Mouse (Mus musculus): ENCODE data around the gene Gm10251. TPM values are rescaled to one million over a fixed set of nuclear protein-coding genes. Genes with fewer than 3 reads are reported as not detected.

Gm10251 gene
- not detected in 2 replicates for polyA plus RNA-seq (2015; fragmentation: Nextera tagmentation; extraction: Ambion mirVana)

DNA sequence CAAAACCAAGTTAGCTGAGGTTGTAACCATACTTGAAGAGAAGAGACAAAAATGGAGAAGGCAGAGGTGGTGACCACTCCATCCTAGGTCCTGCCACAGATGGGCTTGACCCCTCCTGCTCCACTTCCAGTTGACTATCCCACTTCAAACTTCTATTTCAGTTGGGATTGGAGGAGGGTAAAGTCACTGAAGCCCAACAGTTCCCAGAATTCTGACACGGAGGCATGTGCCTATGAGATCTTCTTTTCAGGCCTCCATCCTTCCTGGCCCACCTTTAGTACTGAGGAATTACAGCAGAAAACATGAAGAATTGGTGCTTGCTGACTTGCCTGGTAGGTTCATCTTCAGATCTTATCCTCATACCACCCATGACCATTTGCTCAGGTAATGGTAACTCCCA, at the start of gene Gm10251:
TSS of gene Gm10251 (minus strand) at position 101 of the 400 bp plus-strand sequence.

GRCm38 (mm10) chr14:6720151-6720550, 36.2 kb upstream of the Gm10251 start, which contains the start of gene Gm8050:
Gene Gm8050 (minus strand): TSS chr14:6720251.

GRCm38 (mm10) chr14:6622318-6622717, 61.7 kb downstream of the Gm10251 start, which contains the start of gene Gm3460:
Gene Gm3460 (minus strand): TSS chr14:6622418.

DNA sequence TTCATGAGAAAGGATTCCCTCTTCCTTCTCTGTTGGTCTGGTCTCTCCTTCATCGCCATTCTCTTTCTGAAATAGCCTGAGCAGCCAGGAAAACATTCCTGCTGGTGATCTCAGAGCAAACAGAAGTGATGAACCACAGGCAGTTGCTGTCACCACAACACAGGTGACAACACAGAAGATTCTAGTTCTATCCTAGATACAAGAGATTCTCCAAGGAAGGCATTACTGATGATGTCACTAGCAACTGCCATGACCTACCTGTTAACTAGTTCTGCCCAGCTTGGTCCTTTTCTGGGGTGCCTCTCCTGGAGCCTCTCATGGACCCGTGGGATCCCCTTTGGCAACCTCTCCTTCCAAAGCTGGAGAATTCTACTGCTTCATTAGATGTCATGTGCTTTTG, 93.5 kb downstream of the Gm10251 start, which contains the start of gene Gm3629:
TSS of gene Gm3629 (minus strand) at position 101 of the 400 bp plus-strand sequence.

Other genes with a start within 250 kb of the Gm10251 start
- gene Gm3594, start 239.6 kb downstream of the Gm10251 start, polyA plus RNA-seq (2015; fragmentation: Nextera tagmentation; extraction: Ambion mirVana) = not detected in 2 replicates
- gene Gm8356, start 146.9 kb downstream of the Gm10251 start, polyA plus RNA-seq (2015; fragmentation: Nextera tagmentation; extraction: Ambion mirVana) = not detected in 2 replicates
- gene Gm3629, start 93.6 kb downstream of the Gm10251 start, polyA plus RNA-seq (2015; fragmentation: Nextera tagmentation; extraction: Ambion mirVana) = 0.66 and 1.4 TPM in 2 replicates
- gene Gm3460, start 61.8 kb downstream of the Gm10251 start, polyA plus RNA-seq (2015; fragmentation: Nextera tagmentation; extraction: Ambion mirVana) = 0.44 TPM in 1 of 2 replicates, not detected in the other
- not detected in 2 replicates for gene Gm8050, start 36.1 kb upstream of the Gm10251 start, polyA plus RNA-seq (2015; fragmentation: Nextera tagmentation; extraction: Ambion mirVana)
- gene Gm3636, start 58.2 kb upstream of the Gm10251 start, polyA plus RNA-seq (2015; fragmentation: Nextera tagmentation; extraction: Ambion mirVana) = 10.9 and 12.7 TPM in 2 replicates
- gene Gm8362, start 90.2 kb upstream of the Gm10251 start, polyA plus RNA-seq (2015; fragmentation: Nextera tagmentation; extraction: Ambion mirVana) = not detected in 2 replicates
- gene Gm3642, start 156.1 kb upstream of the Gm10251 start, polyA plus RNA-seq (2015; fragmentation: Nextera tagmentation; extraction: Ambion mirVana) = not detected in 2 replicates
- 9.7 and 11.5 TPM in 2 replicates for gene Gm3667, start 205.8 kb upstream of the Gm10251 start, polyA plus RNA-seq (2015; fragmentation: Nextera tagmentation; extraction: Ambion mirVana)

Measured in neural tube, postnatal 0 days (tissue).